Mouse (Mus musculus): ENCODE data around the gene Neu4. TPM values are rescaled to one million over a fixed set of nuclear protein-coding genes. Genes with fewer than 3 reads are reported as not detected.

The Neu4 gene
- total and polyA plus RNA-seq, 2 experiments, result not detected

DNA sequence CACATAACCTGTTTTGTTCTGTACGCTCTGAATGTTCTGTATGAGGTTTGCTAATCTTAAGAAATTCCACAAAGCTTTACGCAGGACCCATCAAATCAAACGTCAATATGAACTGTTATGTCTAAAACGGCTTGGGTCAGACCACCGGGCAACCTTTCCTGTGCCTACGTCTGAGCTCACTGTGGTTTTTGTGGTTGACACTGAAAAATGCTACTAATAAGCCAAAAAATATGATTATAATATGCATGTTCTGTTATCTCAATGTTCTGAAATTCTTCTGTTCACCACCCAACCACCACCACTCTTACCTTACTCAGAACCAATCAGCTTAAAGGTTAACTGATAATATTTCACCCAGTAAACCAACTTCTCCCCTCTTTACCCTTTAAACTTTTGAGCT, 54.5 kb downstream of the Neu4 start:
- H3K4me3 ChIP-seq (ENCODE audit: insufficient read depth, low read depth, low read length), result no peak overlapping the region
- H3K79me2 ChIP-seq (ENCODE audit: control insufficient read depth, insufficient read depth, low read length), result no peaks in the 10 kb centered on the region
- H3K9ac ChIP-seq (ENCODE audit: low read depth, low read length), result no peak overlapping the region
- no peak for DNase-seq (ENCODE audit: extremely low read depth, low read depth, low spot score)
- TF ChIP-seq POLR2A (IDR thresholded peaks at IDR 0.05; ENCODE audit: extremely low read depth, insufficient read depth, low read length) (no peak), CTCF (IDR thresholded peaks at IDR 0.05; ENCODE audit: low read depth, low read length) (no peak)
- H3K27ac ChIP-seq (replicated peaks; ENCODE audit: insufficient read depth, low read depth, low read length), result no peak overlapping the region
- no peaks in the 10 kb centered on the region for H3K27me3 ChIP-seq (ENCODE audit: control insufficient read depth, insufficient read depth, low read length)
- 82% methylated on average over 6 of the region's 6 CpGs for WGBS
- no peaks in the 10 kb centered on the region for H3K36me3 ChIP-seq (ENCODE audit: control insufficient read depth, insufficient read depth, low read length)
- H3K4me1 ChIP-seq (ENCODE audit: control insufficient read depth, insufficient read depth, low read length), result no peaks in the 10 kb centered on the region

DNA sequence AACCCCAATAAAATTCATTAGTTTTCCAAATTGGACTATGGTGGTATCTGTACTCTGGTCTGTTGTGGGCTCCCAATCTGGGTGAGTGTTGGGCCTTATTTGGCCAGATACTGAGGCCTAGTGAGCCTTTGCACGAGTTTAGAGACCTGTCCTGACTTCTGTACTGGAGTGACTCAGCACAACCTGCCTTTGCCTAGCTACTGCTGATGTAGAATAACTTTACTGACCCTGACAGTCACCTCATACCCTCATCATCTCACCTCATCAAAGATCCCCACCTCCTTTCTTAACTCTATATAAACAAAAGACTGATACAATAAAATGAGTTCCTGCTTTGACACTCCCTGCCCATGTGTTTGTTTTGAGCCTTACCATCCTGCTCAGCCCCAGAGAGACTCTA, 56.5 kb downstream of the Neu4 start:
- no peak for DNase-seq (ENCODE audit: extremely low read depth, low read depth, low spot score)
- H3K27me3 ChIP-seq (ENCODE audit: control insufficient read depth, insufficient read depth, low read length), result no peaks in the 10 kb centered on the region
- WGBS, result 35% methylated on average over 1 of the region's 1 CpGs
- H3K4me3 ChIP-seq (ENCODE audit: insufficient read depth, low read depth, low read length), result no peak overlapping the region
- no peak overlapping the region for H3K9ac ChIP-seq (ENCODE audit: low read depth, low read length)
- no peaks in the 10 kb centered on the region for H3K79me2 ChIP-seq (ENCODE audit: control insufficient read depth, insufficient read depth, low read length)
- H3K36me3 ChIP-seq (ENCODE audit: control insufficient read depth, insufficient read depth, low read length), result no peaks in the 10 kb centered on the region
- no peaks in the 10 kb centered on the region for H3K4me1 ChIP-seq (ENCODE audit: control insufficient read depth, insufficient read depth, low read length)
- H3K27ac ChIP-seq (replicated peaks; ENCODE audit: insufficient read depth, low read depth, low read length), result no peak overlapping the region
- no peak for TF ChIP-seq CTCF (IDR thresholded peaks at IDR 0.05; ENCODE audit: low read depth, low read length)
- TF ChIP-seq POLR2A (IDR thresholded peaks at IDR 0.05; ENCODE audit: extremely low read depth, insufficient read depth, low read length), result no peak

Other genes with a start within 250 kb of the Neu4 start
- 26.3 and 27.7 TPM in 2 replicates for gene Dtymk, start 218.5 kb upstream of the Neu4 start, total RNA-seq (2014; rRNA removed)
- gene Dtymk, start 218.5 kb upstream of the Neu4 start, polyA plus RNA-seq (2012; rRNA removed), result 18.7 and 28.4 TPM in 2 replicates
- 4.4 and 5.5 TPM in 2 replicates for gene Ing5, start 216.5 kb upstream of the Neu4 start, total RNA-seq (2014; rRNA removed)
- gene Ing5, start 216.5 kb upstream of the Neu4 start, polyA plus RNA-seq (2012; rRNA removed), result 2.2 and 2.7 TPM in 2 replicates
- gene D2hgdh, start 195.5 kb upstream of the Neu4 start, total RNA-seq (2014; rRNA removed), result 23.4 and 24.8 TPM in 2 replicates
- 26.1 and 27.8 TPM in 2 replicates for gene D2hgdh, start 195.5 kb upstream of the Neu4 start, polyA plus RNA-seq (2012; rRNA removed)
- gene Gal3st2, start 159.1 kb upstream of the Neu4 start, total RNA-seq (2014; rRNA removed), result 0.37 TPM in 1 of 2 replicates, not detected in the other
- not detected in 2 replicates for gene Gal3st2, start 159.1 kb upstream of the Neu4 start, polyA plus RNA-seq (2012; rRNA removed)
- gene Gal3st2b, start 102.1 kb upstream of the Neu4 start, total RNA-seq (2014; rRNA removed), result not detected in 2 replicates
- gene Gal3st2b, start 102.1 kb upstream of the Neu4 start, polyA plus RNA-seq (2012; rRNA removed), result not detected in 2 replicates
- gene Gal3st2c, start 29.9 kb upstream of the Neu4 start, total RNA-seq (2014; rRNA removed), result not detected in 2 replicates
- not detected in 2 replicates for gene Gal3st2c, start 29.9 kb upstream of the Neu4 start, polyA plus RNA-seq (2012; rRNA removed)
- 0.09 TPM in 1 of 2 replicates, not detected in the other for gene Pdcd1, start 32.1 kb downstream of the Neu4 start, total RNA-seq (2014; rRNA removed)
- not detected in 2 replicates for gene Pdcd1, start 32.1 kb downstream of the Neu4 start, polyA plus RNA-seq (2012; rRNA removed)